Mouse (Mus musculus) stomach, embryonic 16.5 days (tissue): Measurements from ENCODE around the gene 2210016F16Rik. TPM values are rescaled to one million over a fixed set of nuclear protein-coding genes. Genes with fewer than 3 reads are reported as not detected.

Source experiments
- ATAC-seq: fragments of 200-750 bp; cut with Nextera tagmentation; 2 replicates; pipeline ENCODE4 v1.8.0; 2017; ENCODE audit warnings: moderate number of reproducible peaks, moderate TSS enrichment; ENCODE audit not compliant: insufficient read depth, low FRiP score
- H3K27ac ChIP-seq: fragments of 300-500 bp; sonication (generic); 2 replicates; pipeline ENCODE4 v1.5.1; 2014; ENCODE audit warnings: low read length
- H3K27me3 ChIP-seq: fragments of 300-500 bp; sonication (generic); 2 replicates; pipeline ENCODE4 v1.6.1; 2014; ENCODE audit warnings: low read length, control low read depth, mixed read lengths; ENCODE audit not compliant: control insufficient read depth, insufficient read depth
- H3K36me3 ChIP-seq: fragments of 300-500 bp; sonication (generic); 2 replicates; pipeline ENCODE4 v1.6.1; 2014; ENCODE audit warnings: low read length; ENCODE audit not compliant: control insufficient read depth, insufficient read depth
- H3K4me1 ChIP-seq: fragments of 300-500 bp; sonication (generic); 2 replicates; pipeline ENCODE4 v1.6.1; 2014; ENCODE audit warnings: low read length, control low read depth, mixed read lengths; ENCODE audit not compliant: control insufficient read depth, insufficient read depth
- H3K4me2 ChIP-seq: fragments of 300-500 bp; sonication (generic); 2 replicates; pipeline ENCODE4 v1.6.1; 2014; ENCODE audit warnings: low read depth, low read length, mixed read lengths
- H3K4me3 ChIP-seq: fragments of 300-500 bp; sonication (generic); replicated peaks from 2 replicates; pipeline ENCODE4 v1.5.1; 2014; ENCODE audit warnings: mild to moderate bottlenecking, low read length
- H3K9ac ChIP-seq: fragments of 300-500 bp; sonication (generic); 2 replicates; pipeline ENCODE4 v1.6.1; 2014; ENCODE audit warnings: low read length
- H3K9me3 ChIP-seq: fragments of 300-500 bp; sonication (generic); replicated peaks from 2 replicates; pipeline ENCODE4 v1.6.1; 2016; ENCODE audit warnings: low read length, control low read depth; ENCODE audit not compliant: control insufficient read depth
- WGBS: fragments of 180-500 bp; shearing (Covaris S2); extraction: QIAGEN DNeasy Blood & Tissue Kit; methylation state at CpG from one replicate; pipeline ENCODE4 v1.1.7; 2014; 5-methylcytosine and 5-hydroxymethylcytosine counted together
- polyA plus RNA-seq: library from polyadenylated mRNA; unstranded; fragments of >200 nt; fragmentation: Nextera tagmentation; extraction: Ambion mirVana; gene quantifications from 2 replicates; pipeline ENCODE4 v1.2.1, GENCODE M21; 2015

Gene 2210016F16Rik
- 29.5 and 31.4 TPM in 2 replicates for polyA plus RNA-seq

DNA sequence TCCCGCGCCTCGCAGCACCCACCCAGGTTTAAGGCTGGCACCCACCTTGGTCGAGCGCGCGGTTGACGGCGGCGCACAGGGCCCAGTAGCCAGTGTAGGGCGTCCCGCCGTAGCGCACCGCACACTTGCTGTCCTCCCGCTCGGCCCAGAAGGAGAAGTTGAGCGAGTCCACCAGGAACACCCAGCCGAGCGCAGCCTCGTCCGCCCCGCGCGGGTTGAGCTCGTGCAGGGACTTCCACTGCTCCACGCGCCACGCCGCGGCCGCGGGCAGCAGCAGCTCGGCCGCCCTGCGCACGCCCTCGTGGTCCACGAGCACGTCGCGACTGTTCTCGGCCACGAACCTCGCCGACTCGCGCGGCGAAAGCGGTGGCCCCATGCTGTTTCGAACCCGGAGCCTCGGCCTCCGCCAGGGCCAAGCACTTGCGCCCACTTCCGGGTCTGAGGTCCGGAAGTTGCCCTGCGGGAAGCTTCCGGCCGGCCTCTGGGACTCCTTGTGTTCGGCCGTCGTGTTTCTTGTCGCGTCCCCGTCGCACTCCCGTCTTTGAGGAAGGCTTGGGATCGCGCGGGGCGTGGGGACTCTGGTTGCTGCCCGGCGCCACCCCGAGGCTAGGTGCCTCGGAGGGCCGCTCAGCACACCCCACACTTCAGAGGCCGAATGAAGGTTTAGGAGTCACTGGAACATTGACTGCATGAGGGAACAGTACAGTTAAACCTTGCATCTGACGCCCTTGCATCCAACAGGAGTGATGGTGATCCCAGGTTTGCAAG lies at the start of gene 2210016F16Rik:
2210016F16Rik (minus strand) TSS at position 447 of the 768 bp plus-strand sequence.
- ATAC-seq: peak; percentile 82
- H3K9ac ChIP-seq: peak within 1 kb of the TSS; percentile 91
- peaks cover 5% of the 10 kb centered on the region for H3K4me1 ChIP-seq
- no peaks in the 10 kb centered on the region for H3K27me3 ChIP-seq
- 2% methylated on average over 80 of the region's 80 CpGs for WGBS
- H3K4me3 ChIP-seq: peak within 1 kb of the TSS; percentile 79
- peaks cover 24% of the 10 kb centered on the region for H3K36me3 ChIP-seq
- peak within 1 kb of the TSS; percentile 93 for H3K4me2 ChIP-seq
- peak within 1 kb of the TSS; percentile 35 for H3K27ac ChIP-seq
- peaks cover 19% of the 10 kb centered on the region for H3K9me3 ChIP-seq

DNA sequence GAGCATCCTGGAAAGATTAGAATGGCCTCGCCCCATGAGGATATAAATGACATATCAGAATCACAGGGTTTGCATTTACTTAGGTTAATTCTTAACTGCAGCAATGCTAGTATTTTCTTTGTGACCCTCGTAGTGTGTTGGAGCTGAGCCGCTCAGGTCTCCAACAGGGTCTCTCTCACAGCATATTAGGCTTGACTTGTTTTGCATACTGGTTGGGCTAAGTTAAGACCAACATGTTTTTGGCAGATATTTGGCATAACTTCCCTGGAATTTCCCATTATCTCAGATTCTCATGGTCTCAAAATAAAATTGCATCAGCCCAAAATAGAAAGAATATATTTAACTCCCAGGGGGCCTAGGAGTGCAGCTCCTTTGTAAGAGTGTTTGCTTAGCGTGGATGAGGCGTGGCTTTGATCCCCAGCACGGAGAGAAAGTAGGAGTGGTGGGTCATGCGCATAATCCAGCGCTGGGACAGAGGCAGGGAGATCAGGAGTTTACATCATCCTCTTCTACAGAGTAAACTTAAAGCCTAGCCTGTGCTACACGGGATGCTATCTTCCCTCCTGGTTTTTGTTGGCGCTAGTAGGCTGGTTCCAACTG lies 38.1 kb upstream of the 2210016F16Rik start:
- peak; percentile 25; the same call in 1 of the 2 replicates for ATAC-seq
- WGBS: 48% methylated on average over 10 of the region's 10 CpGs
- H3K27ac ChIP-seq: no peak overlapping the region
- no peaks in the 10 kb centered on the region for H3K36me3 ChIP-seq
- H3K27me3 ChIP-seq: no peaks in the 10 kb centered on the region
- H3K4me1 ChIP-seq: no peaks in the 10 kb centered on the region
- no peaks in the 10 kb centered on the region for H3K9me3 ChIP-seq
- no peak overlapping the region for H3K4me3 ChIP-seq
- no peak overlapping the region for H3K4me2 ChIP-seq
- H3K9ac ChIP-seq: no peak overlapping the region

- no peaks in the 10 kb centered on the region for H3K36me3 ChIP-seq
- H3K4me3 ChIP-seq: no peak overlapping the region
- no peak overlapping the region for H3K9ac ChIP-seq
- no peak overlapping the region for H3K27ac ChIP-seq
- no peaks in the 10 kb centered on the region for H3K9me3 ChIP-seq
- H3K27me3 ChIP-seq: no peaks in the 10 kb centered on the region
- 62% methylated on average over 4 of the region's 4 CpGs for WGBS
- no peak for ATAC-seq
- H3K4me2 ChIP-seq: no peak overlapping the region
- H3K4me1 ChIP-seq: no peaks in the 10 kb centered on the region
These were observed 37.2 kb upstream of the 2210016F16Rik start for GRCm38 (mm10) chr13:58422242-58422641.

DNA sequence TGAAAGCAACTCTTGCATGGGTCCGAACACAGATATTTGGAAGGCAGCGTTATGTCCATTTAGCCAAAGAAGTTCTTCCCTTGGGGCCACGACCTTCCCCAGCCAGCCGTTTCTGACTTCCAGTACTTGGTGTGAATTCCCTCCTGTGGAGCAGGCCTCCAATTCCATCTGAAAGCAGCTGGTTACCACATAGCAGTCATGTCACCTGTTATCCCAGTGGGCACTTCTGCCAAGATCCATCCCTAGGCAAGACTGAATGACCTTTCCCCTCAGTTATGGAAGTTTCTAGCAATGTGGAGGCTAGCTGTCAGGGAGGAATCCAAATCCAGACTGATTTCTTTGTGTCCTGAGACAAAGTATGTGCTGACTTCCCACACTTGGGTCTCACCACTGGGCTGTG lies 36.0 kb upstream of the 2210016F16Rik start:
- no peak overlapping the region for H3K27ac ChIP-seq
- WGBS: 81% methylated on average over 4 of the region's 4 CpGs
- no peak overlapping the region for H3K4me2 ChIP-seq
- H3K27me3 ChIP-seq: no peaks in the 10 kb centered on the region
- H3K36me3 ChIP-seq: no peaks in the 10 kb centered on the region
- H3K9me3 ChIP-seq: no peaks in the 10 kb centered on the region
- no peaks in the 10 kb centered on the region for H3K4me1 ChIP-seq
- H3K9ac ChIP-seq: no peak overlapping the region
- no peak for ATAC-seq
- no peak overlapping the region for H3K4me3 ChIP-seq

DNA sequence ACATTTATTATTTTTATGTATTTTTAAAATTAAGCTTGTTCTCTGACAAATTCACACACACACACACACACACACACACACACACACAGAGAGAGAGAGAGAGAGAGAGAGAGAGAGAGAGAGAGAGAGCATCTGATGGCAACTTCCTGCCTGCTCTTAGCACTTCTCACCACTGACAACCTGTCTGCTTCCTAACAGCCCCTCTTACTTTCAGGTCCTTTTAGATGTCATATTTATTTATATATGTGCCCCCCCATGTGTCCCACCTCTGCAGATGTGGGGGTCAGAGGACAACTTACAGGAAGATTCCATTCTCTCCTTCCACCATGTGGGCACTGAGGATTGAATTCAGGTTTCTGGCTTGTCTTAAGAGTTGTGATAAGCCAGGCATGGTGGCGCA lies 34.2 kb upstream of the 2210016F16Rik start:
- Histone ChIP-seq H3K9me3 (no peaks in the 10 kb centered on the region), H3K27me3 (no peaks in the 10 kb centered on the region), H3K9ac (no peak overlapping the region), H3K27ac (no peak overlapping the region), H3K36me3 (no peaks in the 10 kb centered on the region), H3K4me1 (no peaks in the 10 kb centered on the region), H3K4me2 (no peak overlapping the region), H3K4me3 (no peak overlapping the region)
- WGBS: 86% methylated on average over 1 of the region's 1 CpGs
- no peak for ATAC-seq

DNA sequence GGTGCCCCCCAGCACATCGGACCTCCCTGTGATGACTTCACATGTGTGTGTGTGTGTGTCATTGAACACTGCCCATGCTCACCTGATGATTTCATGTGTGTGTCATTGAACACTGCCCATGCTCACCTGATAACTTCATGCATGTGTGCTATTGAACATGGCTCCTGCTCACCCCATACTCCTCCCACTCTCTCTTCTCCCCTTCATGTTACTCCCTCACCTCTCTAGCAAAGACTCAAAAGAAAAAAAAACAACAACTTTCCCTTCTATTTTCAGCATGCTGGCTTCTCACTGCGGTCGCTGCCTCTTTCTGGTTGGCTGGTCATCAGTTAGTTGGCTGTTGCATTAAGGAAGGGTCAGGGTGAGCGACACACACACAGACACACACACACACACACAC lies 33.6 kb upstream of the 2210016F16Rik start:
- 88% methylated on average over 4 of the region's 4 CpGs for WGBS
- Histone ChIP-seq H3K9me3 (no peaks in the 10 kb centered on the region), H3K27ac (no peak overlapping the region), H3K36me3 (no peaks in the 10 kb centered on the region), H3K4me2 (no peak overlapping the region), H3K4me1 (no peaks in the 10 kb centered on the region), H3K4me3 (no peak overlapping the region), H3K27me3 (no peaks in the 10 kb centered on the region), H3K9ac (no peak overlapping the region)
- ATAC-seq: no peak

DNA sequence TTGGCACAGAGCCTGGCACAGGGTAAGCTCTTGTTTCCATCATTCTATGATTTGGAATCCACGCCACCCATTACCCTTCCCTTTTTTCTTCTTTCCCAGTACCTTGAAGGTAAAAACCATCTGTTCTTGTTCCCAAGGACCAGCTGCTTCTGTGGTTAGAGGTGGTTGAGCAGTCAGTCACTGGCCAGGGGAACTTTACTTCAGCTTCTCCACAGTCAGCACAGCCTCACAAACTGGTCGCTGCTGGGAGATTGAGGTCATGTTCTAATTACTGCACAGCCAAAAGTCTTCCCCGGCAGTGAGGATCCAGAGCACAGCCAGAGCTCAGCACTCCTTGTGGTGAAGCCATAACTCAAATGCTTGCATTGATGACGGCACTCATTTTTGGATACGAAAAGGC lies 30.8 kb upstream of the 2210016F16Rik start:
- H3K9ac ChIP-seq: no peak overlapping the region
- H3K4me2 ChIP-seq: no peak overlapping the region
- 0 out of 2 replicates have a peak, but pooled peaks cover 3% of the 10 kb centered on the region for H3K9me3 ChIP-seq
- 60% methylated on average over 5 of the region's 5 CpGs for WGBS
- 0 out of 2 replicates have a peak, but pooled peaks cover 3% of the 10 kb centered on the region for H3K36me3 ChIP-seq
- no peaks in the 10 kb centered on the region for H3K27me3 ChIP-seq
- H3K4me3 ChIP-seq: no peak overlapping the region
- H3K4me1 ChIP-seq: no peaks in the 10 kb centered on the region
- H3K27ac ChIP-seq: no peak overlapping the region
- ATAC-seq: no peak; the same call in 1 of the 2 replicates

DNA sequence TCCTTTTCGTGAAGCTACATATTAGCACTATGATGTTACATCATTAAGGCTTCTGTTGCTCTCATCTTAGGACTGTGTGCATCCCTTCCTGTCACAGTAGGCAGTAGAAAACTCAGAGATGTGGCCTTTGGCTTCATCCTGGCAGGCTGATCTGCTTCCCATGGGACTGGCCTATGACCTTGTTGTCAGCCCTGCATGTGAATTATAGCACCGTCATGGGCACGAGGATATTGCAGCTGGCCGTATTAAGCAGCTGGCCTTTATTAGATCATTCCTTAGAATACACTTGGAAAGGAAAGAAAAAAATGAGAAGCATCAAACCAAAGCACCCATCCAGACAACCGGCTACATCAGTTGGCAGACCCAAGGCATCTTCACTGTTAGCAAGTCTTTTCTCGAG lies 30.3 kb upstream of the 2210016F16Rik start:
- no peak overlapping the region for H3K27ac ChIP-seq
- no peak for ATAC-seq
- H3K4me3 ChIP-seq: no peak overlapping the region
- no peak overlapping the region for H3K4me2 ChIP-seq
- 0 out of 2 replicates have a peak, but pooled peaks cover 3% of the 10 kb centered on the region for H3K9me3 ChIP-seq
- 43% methylated on average over 6 of the region's 6 CpGs for WGBS
- no peak overlapping the region for H3K9ac ChIP-seq
- no peaks in the 10 kb centered on the region for H3K4me1 ChIP-seq
- H3K36me3 ChIP-seq: peaks cover 7% of the 10 kb centered on the region; the same call in 1 of the 2 replicates
- H3K27me3 ChIP-seq: no peaks in the 10 kb centered on the region

- WGBS: 96% methylated on average over 4 of the region's 4 CpGs
- H3K9ac ChIP-seq: no peak overlapping the region
These were observed 26.0 kb upstream of the 2210016F16Rik start for GRCm38 (mm10) chr13:58411073-58411472.

More at GRCm38 (mm10) chr13:58411073-58411472, 26.0 kb upstream of the 2210016F16Rik start:
- Histone ChIP-seq H3K4me3 (no peak overlapping the region), H3K27ac (no peak overlapping the region), H3K27me3 (no peaks in the 10 kb centered on the region), H3K4me1 (no peaks in the 10 kb centered on the region), H3K36me3 (peaks cover 10% of the 10 kb centered on the region; the same call in 1 of the 2 replicates), H3K9me3 (0 out of 2 replicates have a peak, but pooled peaks cover 3% of the 10 kb centered on the region), H3K4me2 (no peak overlapping the region)
- ATAC-seq: no peak
